Mouse (Mus musculus): Measurements from ENCODE around the gene Brd3.
"Not testable (repeated sequence)": the region's sequence is repeated elsewhere in the genome, so short reads cannot be mapped to it uniquely, and the experiment has no call there.

The Brd3 gene

DNA sequence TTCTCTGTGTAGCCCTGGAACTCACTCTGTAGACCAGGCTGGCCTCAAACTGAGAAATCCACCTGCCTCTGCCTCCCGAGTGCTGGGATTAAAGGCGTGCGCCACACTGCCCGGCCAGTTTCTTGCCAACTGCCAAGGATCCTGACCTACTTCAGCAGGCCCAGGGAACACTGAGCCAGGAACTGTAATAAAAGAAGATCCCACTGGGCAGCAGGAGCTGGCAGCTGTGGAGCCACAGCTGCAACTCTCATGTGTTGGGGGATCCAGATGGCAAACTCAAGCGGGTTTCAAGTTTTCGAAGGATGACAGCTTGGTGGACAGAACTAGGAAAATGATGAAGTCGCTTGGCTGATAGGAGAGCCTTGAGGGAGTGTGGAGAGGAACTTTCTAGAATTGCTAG lies 3.2 kb upstream of the Brd3 start:
- DNase-seq: no peak

DNA sequence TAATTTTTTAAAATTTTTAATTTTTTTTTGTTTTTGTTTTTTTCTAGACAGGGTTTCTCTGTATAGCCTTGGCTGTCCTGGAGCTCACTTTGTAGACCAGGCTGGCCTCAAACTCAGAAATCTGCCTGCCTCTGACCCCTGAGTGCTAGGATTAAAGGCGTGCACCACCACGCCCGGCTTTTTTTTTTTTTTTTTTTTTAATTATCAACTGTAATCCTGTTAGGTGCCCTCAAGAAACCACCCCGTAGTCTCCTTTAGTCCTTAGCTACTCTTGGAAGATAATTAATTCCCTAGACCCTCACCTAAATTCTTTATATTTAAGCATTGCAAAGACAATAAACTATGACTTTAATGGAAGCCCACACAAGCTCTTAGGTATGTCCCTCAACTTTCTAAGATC lies 804 bp downstream of the Brd3 start:
- not testable (repeated sequence) for DNase-seq

DNA sequence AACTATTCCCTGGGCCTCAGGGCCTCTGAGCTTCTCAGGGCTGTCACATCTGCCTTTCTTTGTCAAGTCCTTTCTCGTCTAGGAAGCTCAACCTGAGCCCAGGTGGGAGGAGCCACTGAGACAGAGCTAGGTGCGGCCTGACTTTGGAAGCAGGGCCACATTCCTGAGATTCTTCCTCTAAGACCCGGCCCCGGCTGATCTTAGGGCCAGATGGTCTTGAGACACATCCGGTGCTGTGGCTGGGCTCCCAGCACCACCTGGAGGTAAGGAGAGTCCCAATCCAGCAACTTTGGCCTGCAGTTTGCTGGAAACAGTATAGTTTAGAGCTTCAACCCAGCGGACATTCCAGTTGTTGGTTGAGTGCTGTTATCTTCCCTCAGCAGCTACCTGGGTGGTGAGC lies 1.9 kb downstream of the Brd3 start:
- DNase-seq: no peak

DNA sequence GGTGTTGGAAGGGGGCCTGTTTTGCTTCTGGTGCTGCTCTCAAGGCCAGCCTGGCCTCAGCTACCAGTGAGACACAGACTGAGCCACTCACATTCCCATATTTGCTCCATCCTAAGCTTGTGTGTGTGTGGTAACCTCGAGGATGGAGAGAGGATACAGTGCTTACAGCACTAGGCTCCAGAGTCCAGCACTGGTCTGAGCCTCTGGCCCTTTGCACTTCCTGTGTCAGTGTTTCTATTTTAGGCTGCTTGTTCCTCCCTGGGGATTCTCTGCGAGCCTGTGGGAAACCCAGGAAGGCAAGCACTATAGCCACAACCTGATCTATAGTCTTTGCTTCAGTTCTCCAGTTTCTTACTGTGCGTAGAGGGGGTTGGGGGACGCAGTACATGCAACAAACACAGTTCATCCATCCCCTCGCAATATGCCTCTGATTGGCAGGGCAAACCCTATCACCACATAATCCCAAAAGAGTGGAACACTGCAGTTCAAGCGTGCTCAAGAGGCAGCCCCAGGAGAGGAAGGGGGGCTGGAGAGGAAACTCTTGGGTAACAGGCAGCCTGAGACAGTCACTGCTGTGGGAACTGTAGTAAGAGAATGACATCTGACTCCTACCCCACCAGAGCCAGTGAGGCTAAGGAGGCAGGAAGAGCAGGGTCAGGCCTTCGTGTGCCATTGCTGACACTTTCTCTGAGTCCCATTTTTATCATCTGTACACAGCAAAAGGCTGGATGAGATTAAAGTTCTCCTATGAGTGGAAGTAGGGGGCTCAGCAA lies 3.2 kb downstream of the Brd3 start:
- DNase-seq: no peak

DNA sequence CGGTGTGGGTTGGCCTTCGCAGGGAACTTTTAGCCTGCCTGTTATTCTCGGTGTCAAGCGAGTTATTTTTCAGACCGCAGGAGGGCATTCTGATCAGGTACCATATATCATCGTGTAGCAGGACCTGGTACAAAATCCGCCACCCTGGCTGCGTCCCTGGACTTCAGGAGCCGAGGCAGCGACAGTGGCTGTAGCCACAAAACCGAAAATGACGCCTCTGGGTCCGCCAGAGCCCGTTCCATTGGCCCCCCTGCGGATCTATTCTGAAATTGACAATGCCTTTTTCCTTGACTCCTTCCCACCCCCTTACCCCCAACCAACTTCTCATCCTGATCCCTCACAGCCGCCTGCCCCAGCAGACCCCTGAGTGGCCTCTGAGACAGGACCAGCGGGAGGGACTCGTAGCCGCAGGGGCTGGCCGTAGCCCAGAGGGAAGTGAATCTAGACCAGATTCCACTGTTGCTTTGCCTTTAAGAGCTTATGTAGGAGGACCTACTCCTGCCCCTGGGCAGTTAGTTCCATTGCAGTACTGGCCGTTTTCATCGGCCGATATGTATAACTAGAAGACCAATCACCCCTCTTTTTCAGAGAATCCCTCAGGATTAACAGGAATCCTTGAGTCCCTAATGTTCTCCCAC lies 11.0 kb downstream of the Brd3 start:
- no peak for DNase-seq

DNA sequence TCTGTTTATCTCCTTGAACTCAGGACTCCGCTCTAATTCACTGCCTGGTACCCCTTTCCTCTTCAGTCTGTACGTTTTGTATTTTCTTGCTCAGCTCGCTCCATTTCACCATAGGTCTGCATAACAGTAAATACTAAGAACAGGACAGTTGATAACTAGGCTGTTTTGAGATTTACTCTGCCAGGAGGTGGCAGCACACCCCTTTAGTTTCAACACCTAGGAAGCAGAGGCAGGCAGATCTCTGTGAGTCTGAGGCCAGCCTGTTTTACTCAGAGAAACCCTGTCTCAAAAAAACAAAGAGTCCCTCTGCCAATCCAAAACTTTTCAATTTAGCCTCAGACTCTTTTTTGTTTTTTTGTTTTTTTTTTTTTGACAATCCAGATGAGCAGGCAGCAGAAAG lies 13.5 kb downstream of the Brd3 start:
- no peak for DNase-seq

DNA sequence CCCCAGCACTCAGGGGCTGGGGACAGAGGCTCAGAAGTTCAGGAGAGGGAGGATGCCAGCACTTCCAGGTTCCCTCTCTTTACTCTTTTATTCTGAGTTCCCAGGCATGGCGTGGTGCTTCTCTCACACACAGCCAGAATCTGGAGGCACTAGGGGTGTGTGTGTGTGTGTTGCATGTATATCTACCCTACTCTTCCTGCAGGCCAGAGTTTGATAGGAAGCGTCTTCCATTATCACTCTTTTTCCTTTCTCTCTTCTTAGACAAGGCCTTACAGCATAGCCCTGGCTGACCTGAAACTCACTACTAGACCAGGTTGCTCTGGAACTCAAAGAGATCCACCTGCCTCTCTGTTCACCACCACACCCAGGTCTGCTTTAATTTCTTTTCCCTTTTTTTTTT lies 16.5 kb downstream of the Brd3 start:
- DNase-seq: no peak

DNA sequence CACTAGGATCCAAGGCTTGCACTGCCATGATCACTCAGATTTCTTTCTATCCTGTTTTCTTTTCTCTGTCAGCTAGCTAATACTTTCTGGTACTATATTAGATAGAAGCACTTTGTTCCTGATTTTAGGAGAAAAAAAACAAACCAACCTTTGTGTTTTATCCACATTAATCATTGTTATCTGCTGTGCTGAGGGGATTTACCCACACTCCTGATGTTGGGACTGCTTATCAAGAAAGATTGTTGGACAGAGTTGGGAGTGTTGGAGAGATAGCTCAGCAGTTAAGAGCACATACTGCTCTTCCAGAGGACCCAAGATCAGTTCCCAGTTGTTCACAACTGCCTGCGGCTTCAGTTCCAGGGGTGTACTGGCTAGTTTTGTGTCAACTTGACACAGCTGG lies 19.1 kb downstream of the Brd3 start:
- DNase-seq: no peak

DNA sequence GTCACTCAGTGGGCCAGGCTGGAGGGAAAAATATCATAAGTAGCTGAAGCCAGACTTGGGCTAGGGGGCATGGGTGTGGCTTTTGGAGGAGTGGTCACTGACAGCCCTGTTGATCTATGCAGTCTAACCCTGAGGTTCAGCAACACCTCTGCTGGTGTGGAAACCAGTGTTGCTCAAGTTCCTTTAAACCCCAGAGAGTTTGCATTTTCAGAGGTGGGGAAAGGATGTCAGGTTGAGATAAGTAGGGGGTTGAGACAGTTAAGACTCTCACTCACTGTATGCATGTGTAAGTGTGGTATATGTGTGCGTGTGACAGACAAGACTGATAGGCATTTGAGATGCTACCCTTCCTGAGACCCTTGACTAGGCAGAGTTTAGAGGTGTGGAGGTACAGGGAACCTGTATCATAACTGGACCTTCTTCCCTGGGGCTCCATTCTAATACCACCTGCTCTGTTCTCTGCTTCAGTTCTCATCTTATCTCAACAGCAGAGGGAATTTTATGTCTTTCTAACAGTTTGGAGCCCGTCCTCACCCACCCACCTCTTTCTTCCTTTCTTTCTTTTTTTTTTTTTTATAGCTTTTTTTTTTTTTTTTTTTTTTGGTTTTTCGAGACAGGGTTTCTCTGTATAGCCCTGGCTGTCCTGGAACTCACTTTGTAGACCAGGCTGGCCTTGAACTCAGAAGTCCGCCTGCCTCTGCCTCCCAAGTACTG lies 20.0 kb downstream of the Brd3 start:
- DNase-seq: no peak

DNA sequence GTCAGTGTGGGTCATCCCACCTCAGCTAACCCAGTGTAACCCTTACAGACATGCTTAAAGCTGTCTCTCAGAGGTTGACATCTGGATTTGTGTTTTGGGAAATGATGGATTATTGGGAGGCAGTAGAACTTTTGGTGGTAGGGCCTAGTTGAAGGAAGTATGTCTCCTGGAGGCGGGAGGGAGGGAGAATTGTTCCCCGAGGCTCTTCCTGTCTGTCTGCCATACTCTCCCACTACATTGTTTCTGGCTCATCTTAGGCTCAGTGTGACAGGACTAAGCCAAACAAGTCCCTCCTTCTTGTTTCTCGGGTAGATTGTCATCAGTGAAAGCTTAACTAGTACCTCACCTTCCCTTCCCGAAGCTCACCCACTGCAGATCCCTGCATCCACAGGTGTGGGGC lies 20.7 kb downstream of the Brd3 start:
- DNase-seq: no peak

DNA sequence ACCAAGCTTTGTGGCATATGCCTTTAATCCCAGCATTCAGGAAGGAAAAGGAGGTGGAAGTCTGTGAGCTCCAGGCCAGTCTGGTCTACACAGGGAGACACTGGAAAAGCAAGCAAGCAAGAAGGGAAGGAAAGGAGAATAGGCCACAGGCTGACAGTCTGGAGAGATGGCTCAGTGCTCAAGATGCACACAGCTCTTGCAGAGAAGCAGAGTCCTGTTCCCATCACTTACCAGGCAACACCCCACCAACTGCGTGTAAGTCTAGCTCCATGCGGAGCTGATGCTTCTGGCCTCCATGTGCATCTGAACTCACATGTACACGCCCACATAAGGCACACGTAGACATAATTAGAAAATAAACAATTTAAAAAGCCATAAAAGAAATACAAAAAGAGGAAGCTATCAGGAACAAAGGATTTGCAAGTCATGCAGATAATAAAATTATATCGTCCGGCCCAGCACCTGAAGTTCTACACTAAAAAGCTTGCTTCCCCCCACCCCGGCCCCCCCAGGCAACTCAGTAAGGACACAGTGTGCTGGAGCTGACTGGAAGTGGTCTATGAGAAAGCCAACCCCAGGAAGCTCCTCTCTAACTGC lies 25.1 kb downstream of the Brd3 start:
- no peak for DNase-seq

DNA sequence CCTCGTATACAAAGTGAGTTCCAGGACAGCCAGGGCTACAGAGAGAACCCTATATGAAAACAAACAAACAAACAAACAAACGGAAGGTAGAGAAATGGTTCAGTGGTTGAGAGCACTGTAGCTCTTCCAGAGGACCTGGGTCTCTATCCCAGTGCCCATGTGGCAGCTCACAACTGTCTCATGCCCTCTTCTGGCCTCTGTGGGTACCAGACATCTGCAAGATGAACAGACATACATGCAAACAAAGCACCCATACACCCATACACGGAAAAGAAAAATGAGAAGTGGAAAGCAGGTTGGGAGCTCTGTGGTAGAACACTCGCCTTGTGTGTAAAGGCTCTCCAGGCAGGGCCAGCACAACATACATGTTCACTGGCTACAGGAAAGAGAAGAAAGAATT lies 27.1 kb downstream of the Brd3 start:
- DNase-seq: no peak

DNA sequence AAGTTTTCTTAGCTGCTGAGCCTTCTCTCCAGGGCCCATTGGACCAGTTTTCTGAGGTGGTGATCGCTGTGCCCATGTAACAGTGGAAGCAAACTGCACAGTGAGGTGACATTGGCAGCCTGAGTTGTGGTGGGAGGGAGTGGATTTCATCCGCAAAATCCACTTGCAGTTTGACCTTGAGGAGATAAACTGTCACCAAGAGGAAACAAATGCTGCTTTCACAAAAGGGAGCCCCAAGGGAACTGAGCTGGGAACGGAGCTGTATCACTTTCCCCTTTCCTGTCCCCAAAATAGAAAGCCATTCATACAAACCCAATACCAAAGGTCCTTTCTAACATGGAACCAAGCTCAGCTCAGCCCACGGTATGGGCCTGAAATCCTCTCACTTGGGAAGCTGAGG lies 27.6 kb downstream of the Brd3 start:
- DNase-seq: no peak

DNA sequence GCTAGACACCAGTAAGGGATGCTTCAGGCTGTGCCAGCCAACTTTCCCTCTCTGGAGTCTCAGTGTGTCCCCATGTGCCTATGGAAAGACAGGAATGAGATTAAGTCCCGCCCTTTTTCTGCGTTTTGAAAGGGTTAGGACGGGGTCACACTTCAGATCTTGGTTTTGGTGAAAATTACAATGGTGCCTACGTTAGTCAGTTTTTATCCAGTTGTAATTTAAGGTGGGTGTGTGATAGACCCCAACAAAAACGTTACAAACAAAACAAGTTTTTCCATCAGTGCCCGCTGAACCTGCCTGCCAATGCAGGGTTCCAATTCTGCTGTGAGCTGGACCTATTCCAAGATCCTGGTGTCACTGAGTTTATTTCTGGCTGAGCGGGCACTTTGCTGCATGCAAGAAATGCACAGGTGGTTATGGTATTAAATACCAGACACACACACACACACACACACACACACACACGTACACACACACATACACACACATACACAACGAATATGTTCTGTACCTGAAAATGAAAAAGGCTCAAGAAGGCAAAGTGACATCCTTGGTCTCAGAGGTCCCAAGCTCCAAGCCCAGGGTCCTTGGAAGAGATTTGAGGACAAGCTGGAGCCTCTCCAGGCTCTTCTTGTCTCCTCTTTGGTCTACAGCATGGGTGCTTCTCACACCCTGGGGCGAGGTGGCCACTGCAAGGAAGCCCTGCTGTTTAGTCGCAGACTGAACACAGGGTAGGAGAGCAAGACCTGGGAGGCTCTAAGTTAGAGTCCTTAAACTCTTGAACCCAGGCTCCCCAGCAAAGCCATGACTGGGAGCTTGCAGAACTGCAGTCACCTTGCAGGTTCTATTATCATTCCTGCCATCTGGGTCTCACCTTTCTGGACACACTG lies 30.9 kb downstream of the Brd3 start:
- no peak for DNase-seq

DNA sequence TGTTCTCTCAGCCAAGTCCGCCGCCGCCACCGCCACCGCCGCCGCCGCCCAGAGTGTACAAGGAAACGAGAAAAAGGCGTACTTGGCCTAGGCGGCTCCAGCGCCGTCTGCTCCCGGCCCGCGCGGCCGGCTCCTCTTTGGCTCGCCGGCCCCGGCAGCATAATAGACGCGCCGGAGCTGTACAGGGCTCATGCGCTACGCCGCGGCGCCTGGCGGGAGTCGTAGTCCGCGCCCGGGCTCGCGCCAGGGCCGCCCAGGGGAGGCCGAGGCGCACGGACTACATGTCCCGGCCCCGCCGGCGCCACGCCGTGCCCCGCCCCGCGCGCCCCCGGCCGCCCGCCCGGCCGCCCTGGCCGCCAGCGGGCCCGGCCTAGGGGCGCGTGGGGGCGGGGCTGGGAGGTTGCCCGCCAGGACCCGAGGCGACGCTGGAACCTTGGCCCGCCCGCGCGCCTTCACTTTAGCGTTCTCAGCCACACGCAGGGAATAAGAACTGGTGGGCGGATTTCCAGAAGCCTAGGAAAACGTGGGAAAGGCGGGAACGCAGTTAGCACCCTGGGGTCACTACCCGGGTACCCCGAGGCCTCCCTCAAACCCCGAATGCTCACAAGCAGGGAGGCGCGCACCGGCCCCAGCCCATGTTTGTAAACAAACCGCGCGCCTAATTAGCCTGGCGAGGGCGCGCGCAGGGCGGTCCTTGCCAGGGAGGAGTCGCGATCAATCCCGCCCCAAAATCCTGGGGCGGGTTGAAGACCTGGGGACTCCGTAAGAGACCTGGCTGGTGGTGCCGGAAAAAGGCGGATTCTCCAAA lies 31.8 kb downstream of the Brd3 start:
- DNase-seq: peak; percentile 86 to 94

DNA sequence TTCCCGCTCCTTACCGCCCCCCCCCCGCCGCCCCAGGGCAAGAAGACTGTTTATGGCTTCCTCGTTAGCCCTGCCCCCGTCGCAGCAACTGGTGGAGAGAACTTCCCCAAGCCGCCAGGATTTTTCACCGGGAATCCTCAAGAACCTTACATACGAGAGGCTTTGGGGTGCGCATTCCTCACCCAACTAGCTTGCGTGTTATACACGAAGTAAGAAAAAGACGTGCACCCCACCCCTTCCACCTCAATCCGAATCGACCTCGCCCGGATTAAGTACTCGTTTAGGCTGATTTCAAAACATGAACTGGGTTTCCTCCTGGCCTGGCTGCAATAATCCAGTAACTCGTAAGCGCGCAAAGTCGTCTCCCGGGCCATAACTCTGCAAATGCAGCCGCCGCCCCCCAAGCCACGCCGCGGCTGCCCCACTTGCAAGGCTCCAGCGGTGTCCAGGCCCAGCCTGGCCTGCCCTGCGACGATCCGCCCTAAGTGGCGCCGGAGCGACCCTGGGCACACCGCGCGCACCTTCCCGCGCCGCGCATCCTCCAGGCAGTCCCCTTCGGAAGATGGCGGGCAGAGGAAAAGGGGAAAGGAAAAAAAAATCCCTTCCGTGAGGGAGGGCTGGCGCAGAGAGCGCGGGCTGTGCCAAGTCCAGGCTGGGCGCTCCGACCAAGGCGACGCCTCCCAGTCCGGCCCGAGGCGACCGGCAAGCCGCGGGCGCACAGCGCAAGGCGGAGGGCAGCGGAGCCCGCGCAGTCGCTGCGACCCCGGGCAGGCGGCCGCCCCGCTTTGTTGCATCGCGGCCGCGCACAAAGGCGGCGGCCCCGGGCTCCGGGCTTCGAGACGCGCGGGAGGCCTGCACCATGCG lies 32.6 kb downstream of the Brd3 start:
- DNase-seq: peak; percentile 35 to 52

DNA sequence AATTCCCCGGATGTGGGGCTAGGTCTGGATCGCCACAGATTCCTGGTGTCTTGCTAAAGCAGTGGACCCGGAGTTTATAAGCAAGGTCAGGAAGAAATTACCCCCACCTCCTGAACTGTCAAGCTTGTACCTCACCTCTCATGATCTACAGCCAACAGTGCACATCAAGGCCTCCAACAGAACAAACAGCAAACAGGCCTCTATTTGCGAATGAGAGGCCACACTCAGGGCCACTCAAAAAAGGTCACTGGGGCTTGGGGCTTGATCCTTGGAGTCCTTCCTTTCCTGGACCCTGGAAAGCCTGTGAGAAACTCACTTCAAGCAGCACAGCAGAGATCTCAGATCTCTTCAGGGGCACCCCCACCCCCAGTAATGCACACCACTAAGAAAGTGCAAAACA lies 33.6 kb downstream of the Brd3 start:
- DNase-seq: no peak

DNA sequence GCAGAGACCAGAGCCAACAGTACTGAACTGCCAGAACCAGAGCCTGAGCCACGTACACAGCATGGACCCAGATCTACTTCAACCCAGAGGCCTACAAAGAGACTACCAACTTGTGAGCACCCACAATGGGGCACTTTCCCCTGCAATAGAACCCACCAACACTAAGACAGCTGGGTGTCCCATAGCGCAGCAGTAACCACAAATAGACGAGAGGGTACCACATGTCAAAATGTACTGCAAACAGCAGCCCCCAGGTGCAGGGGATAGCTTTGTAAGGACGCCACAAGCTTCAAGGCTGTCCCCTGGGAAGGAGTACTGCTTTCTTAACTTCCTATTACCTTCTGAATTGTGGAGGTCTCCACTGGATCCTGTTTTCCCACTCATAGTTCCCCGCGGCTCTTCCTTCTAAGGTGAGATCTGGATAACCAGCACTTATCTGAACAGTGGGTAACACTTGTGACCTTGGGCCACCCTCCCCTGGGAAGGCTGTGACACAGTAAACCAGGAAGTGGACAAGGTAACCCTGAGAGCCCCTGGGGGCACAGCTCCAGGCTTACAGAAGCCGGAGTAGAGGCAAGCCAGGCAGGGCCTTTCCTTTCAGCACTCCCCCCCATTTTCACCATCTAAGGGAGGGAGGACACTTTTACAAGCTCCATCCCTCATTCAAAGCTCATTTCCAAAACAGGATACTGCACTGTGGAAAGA lies 34.2 kb downstream of the Brd3 start:
- DNase-seq: peak; percentile 25 to 48

DNA sequence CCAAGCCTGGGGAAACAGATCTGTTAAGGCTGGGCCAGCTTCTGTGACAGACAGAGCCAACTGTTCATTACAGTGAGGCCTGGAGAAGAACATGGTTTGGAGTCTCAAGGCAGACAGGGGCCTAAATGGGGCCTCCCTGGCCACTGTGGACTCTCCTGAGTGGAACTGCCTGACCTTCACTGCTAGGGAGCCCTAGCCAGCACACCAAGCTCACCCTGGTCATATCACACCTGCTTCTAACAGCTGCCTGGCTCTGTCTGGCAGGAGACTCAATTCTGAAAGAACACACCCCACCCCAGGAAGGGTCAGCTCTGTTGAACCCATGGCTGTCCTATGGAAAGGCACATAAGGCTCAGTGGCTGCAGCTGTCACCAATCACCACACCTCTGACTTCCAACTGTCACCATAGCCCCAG lies 36.3 kb downstream of the Brd3 start:
- DNase-seq: no peak

DNA sequence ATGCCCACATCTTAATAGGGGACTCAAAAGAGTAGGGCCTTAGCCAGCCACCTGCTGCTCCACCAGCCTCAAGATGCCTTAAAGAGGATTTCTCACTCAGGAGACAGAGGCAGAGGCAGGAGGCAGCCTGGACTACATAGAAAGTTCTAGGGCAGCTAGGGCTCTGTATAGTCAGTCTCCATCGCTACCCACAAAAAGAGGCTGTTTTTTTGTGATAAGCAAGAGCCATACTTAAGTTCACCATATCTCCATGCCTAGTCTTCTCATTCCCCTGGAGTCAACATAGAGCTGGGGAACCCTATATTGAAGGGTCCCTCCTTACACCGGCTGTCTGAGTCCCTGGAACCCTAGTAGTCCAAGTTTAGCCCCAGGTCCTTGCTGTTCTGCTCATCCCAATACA lies 36.9 kb downstream of the Brd3 start:
- no peak for DNase-seq

Data from thymus, postnatal 36 days (tissue).